Mouse (Mus musculus): Measurements from ENCODE around the gene Oas1a. TPM values are rescaled to one million over a fixed set of nuclear protein-coding genes. Genes with fewer than 3 reads are reported as not detected.
"Not testable (repeated sequence)": the region's sequence is repeated elsewhere in the genome, so short reads cannot be mapped to it uniquely, and the experiment has no call there.

The Oas1a gene
- polyA plus RNA-seq, 1 experiment = 1.3 TPM

- H3K4me1 ChIP-seq (ENCODE audit: control insufficient read depth, insufficient read depth, insufficient read length, low read length); H3K4me3 ChIP-seq (ENCODE audit: insufficient read depth, low read depth, low read length); H3K27ac ChIP-seq (replicated peaks; ENCODE audit: low read depth, low read length): not testable (repeated sequence)
Measured at GRCm38 (mm10) chr5:120881681-120882080, 25.6 kb downstream of the Oas1a start.

- not testable (repeated sequence) for H3K4me1 ChIP-seq (ENCODE audit: control insufficient read depth, insufficient read depth, insufficient read length, low read length); H3K4me3 ChIP-seq (ENCODE audit: insufficient read depth, low read depth, low read length); H3K27ac ChIP-seq (replicated peaks; ENCODE audit: low read depth, low read length)
Measured at GRCm38 (mm10) chr5:120878803-120879202, 28.5 kb downstream of the Oas1a start.

GRCm38 (mm10) chr5:120877407-120877806 lies 29.9 kb downstream of the Oas1a start:
- not testable (repeated sequence) for H3K27ac ChIP-seq (replicated peaks; ENCODE audit: low read depth, low read length); H3K4me3 ChIP-seq (ENCODE audit: insufficient read depth, low read depth, low read length); H3K4me1 ChIP-seq (ENCODE audit: control insufficient read depth, insufficient read depth, insufficient read length, low read length)

- H3K27ac ChIP-seq (replicated peaks; ENCODE audit: low read depth, low read length); H3K4me3 ChIP-seq (ENCODE audit: insufficient read depth, low read depth, low read length); H3K4me1 ChIP-seq (ENCODE audit: control insufficient read depth, insufficient read depth, insufficient read length, low read length): not testable (repeated sequence)
Measured at GRCm38 (mm10) chr5:120876839-120877238, 30.5 kb downstream of the Oas1a start.

GRCm38 (mm10) chr5:120871469-120871868 lies 35.9 kb downstream of the Oas1a start:
- no peaks in the 10 kb centered on the region for H3K4me1 ChIP-seq (ENCODE audit: control insufficient read depth, insufficient read depth, insufficient read length, low read length)
- no peak overlapping the region for H3K4me3 ChIP-seq (ENCODE audit: insufficient read depth, low read depth, low read length)

GRCm38 (mm10) chr5:120870782-120871181 lies 36.5 kb downstream of the Oas1a start:
- Histone ChIP-seq H3K27ac (replicated peaks; ENCODE audit: low read depth, low read length) (no peak overlapping the region), H3K4me3 (ENCODE audit: insufficient read depth, low read depth, low read length) (no peak overlapping the region)

More at GRCm38 (mm10) chr5:120871469-120871868, 35.9 kb downstream of the Oas1a start:
- H3K27ac ChIP-seq (replicated peaks; ENCODE audit: low read depth, low read length) = no peak overlapping the region

GRCm38 (mm10) chr5:120870081-120870480 lies 37.2 kb downstream of the Oas1a start:
- H3K4me1 ChIP-seq (ENCODE audit: control insufficient read depth, insufficient read depth, insufficient read length, low read length) = no peaks in the 10 kb centered on the region
- H3K4me3 ChIP-seq (ENCODE audit: insufficient read depth, low read depth, low read length) = no peak overlapping the region
- H3K27ac ChIP-seq (replicated peaks; ENCODE audit: low read depth, low read length) = no peak overlapping the region

More at GRCm38 (mm10) chr5:120870782-120871181, 36.5 kb downstream of the Oas1a start:
- H3K4me1 ChIP-seq (ENCODE audit: control insufficient read depth, insufficient read depth, insufficient read length, low read length) = no peaks in the 10 kb centered on the region

- Histone ChIP-seq H3K4me3 (ENCODE audit: insufficient read depth, low read depth, low read length) (no peak overlapping the region), H3K4me1 (ENCODE audit: control insufficient read depth, insufficient read depth, insufficient read length, low read length) (no peaks in the 10 kb centered on the region), H3K27ac (replicated peaks; ENCODE audit: low read depth, low read length) (no peak overlapping the region)
Measured at GRCm38 (mm10) chr5:120869436-120870015, 37.8 kb downstream of the Oas1a start.

GRCm38 (mm10) chr5:120865336-120865860 lies 41.9 kb downstream of the Oas1a start:
- Histone ChIP-seq H3K27ac (replicated peaks; ENCODE audit: low read depth, low read length) (no peak overlapping the region), H3K4me3 (ENCODE audit: insufficient read depth, low read depth, low read length) (no peak overlapping the region), H3K4me1 (ENCODE audit: control insufficient read depth, insufficient read depth, insufficient read length, low read length) (no peaks in the 10 kb centered on the region)

- H3K4me3 ChIP-seq (ENCODE audit: insufficient read depth, low read depth, low read length) = no peak within 1 kb of the TSS
Measured at GRCm38 (mm10) chr5:120861121-120861520, 46.2 kb downstream of the Oas1a start, which contains the start of gene Oas1h. Gene Oas1h (plus strand): TSS chr5:120861421.

GRCm38 (mm10) chr5:120859241-120859640 lies 48.1 kb downstream of the Oas1a start:
- Histone ChIP-seq H3K4me3 (ENCODE audit: insufficient read depth, low read depth, low read length) (no peak overlapping the region), H3K4me1 (ENCODE audit: control insufficient read depth, insufficient read depth, insufficient read length, low read length) (no peaks in the 10 kb centered on the region), H3K27ac (replicated peaks; ENCODE audit: low read depth, low read length) (no peak overlapping the region)

More at GRCm38 (mm10) chr5:120861121-120861520, 46.2 kb downstream of the Oas1a start, which contains the start of gene Oas1h:
- Histone ChIP-seq H3K4me1 (ENCODE audit: control insufficient read depth, insufficient read depth, insufficient read length, low read length) (no peaks in the 10 kb centered on the region), H3K27ac (replicated peaks; ENCODE audit: low read depth, low read length) (no peak within 1 kb of the TSS)

GRCm38 (mm10) chr5:120849601-120850136 lies 57.7 kb downstream of the Oas1a start:
- Histone ChIP-seq H3K4me1 (ENCODE audit: control insufficient read depth, insufficient read depth, insufficient read length, low read length) (no peaks in the 10 kb centered on the region), H3K4me3 (ENCODE audit: insufficient read depth, low read depth, low read length) (no peak overlapping the region), H3K27ac (replicated peaks; ENCODE audit: low read depth, low read length) (no peak overlapping the region)

GRCm38 (mm10) chr5:120847067-120847466 lies 60.3 kb downstream of the Oas1a start, which contains the start of gene Oas1f:
Gene Oas1f (plus strand): TSS chr5:120847367.
- no peak within 1 kb of the TSS for H3K4me3 ChIP-seq (ENCODE audit: insufficient read depth, low read depth, low read length)
- H3K4me1 ChIP-seq (ENCODE audit: control insufficient read depth, insufficient read depth, insufficient read length, low read length) = no peaks in the 10 kb centered on the region
- H3K27ac ChIP-seq (replicated peaks; ENCODE audit: low read depth, low read length) = no peak within 1 kb of the TSS
